ENCODE assay signal across 12 mouse cellular contexts in the genomic region with DNA sequence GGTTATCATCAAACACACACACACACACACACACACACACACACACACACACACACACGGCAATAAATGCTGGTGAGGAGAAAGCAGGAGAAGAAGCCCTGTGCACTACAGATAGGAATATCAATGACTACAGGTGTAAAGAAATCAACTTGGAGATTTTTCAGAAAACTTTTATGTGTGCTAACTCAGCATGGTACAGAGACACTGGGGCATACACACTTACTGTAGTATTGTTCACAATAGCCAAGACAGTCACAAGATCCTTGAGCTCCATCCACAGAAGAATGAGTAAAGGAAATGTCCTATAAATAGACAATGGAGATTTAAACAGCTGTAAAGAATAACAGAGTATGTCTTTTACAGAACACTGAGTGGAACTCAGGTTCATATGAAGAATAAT.
"Had no signal": no experiment of that assay in that cellular context is flagged by ENCODE, and none has a peak within 500 bp of the region (broad histone marks: within the 10 kb centered on the region; RNA-seq: fewer than 3 reads in every experiment).

No protein-coding gene starts in this region.

- H3K27me3 ChIP-seq: kidney, embryonic 15.5 days; limb, embryonic 12.5 days; lung, embryonic 15.5 days; midbrain, embryonic 13.5 days; stomach, embryonic 15.5 days had no signal

- H3K27ac ChIP-seq: kidney, embryonic 15.5 days; limb, embryonic 12.5 days; lung, embryonic 15.5 days; macrophage; midbrain, embryonic 13.5 days; stomach, embryonic 15.5 days had no signal

- H3K9me3 ChIP-seq: kidney, embryonic 15.5 days; limb, embryonic 12.5 days; lung, embryonic 15.5 days; midbrain, embryonic 13.5 days; stomach, embryonic 15.5 days had no signal

- H3K9ac ChIP-seq: kidney, embryonic 15.5 days; limb, embryonic 12.5 days; liver, postnatal 0 days; lung, embryonic 15.5 days; midbrain, embryonic 13.5 days; stomach, embryonic 15.5 days had no signal

- ATAC-seq: liver, postnatal 0 days; midbrain, embryonic 13.5 days had no signal

- H3K36me3 ChIP-seq: kidney, embryonic 15.5 days; limb, embryonic 12.5 days; lung, embryonic 15.5 days; midbrain, embryonic 13.5 days; stomach, embryonic 15.5 days had no signal

- H3K4me1 ChIP-seq: kidney, embryonic 15.5 days; limb, embryonic 12.5 days; midbrain, embryonic 13.5 days; stomach, embryonic 15.5 days had no signal

- H3K4me2 ChIP-seq: kidney, embryonic 15.5 days; limb, embryonic 12.5 days; lung, embryonic 15.5 days; midbrain, embryonic 13.5 days; stomach, embryonic 15.5 days had no signal

- H3K4me3 ChIP-seq: kidney, embryonic 15.5 days; limb, embryonic 12.5 days; lung, embryonic 15.5 days; midbrain, embryonic 13.5 days; stomach, embryonic 15.5 days had no signal

- DNase-seq: kidney, postnatal 14 days; layer of hippocampus, postnatal 36 days; liver, postnatal 0 days; right cerebral cortex, postnatal 14 days; thymus, adult 2 months; thymus, postnatal 36 days had no signal
